Mouse (Mus musculus) central nervous system, embryonic 14 days (tissue): Measurements from ENCODE around the gene Ephb2. TPM values are rescaled to one million over a fixed set of nuclear protein-coding genes. Genes with fewer than 3 reads are reported as not detected.

Experiments used
- polyA plus RNA-seq: library from polyadenylated mRNA; depleted of rRNA; stranded (reverse); fragments of >200 nt; gene quantifications from 2 replicates; pipeline ENCODE4 v1.2.3, GENCODE M21; 2012; rRNA removed

Ephb2 gene
- polyA plus RNA-seq, result 70.4 and 77.7 TPM in 2 replicates

GRCm38 (mm10) chr4:136835621-136836386, at the start of gene Ephb2:
Gene Ephb2 (minus strand): TSS chr4:136835988.

GRCm38 (mm10) chr4:136622388-136622787, 213.4 kb downstream of the Ephb2 start, which contains the start of gene Lactbl1:
Gene Lactbl1 (plus strand): TSS chr4:136622621.

GRCm38 (mm10) chr4:136610387-136610856, 225.4 kb downstream of the Ephb2 start, which contains the start of gene Tex46:
Gene Tex46 (plus strand): TSS chr4:136610437.

GRCm38 (mm10) chr4:136602568-136602967, 233.2 kb downstream of the Ephb2 start, which contains the start of gene Kdm1a:
Gene Kdm1a (minus strand): TSS chr4:136602723.

Other genes starting within 250 kb of the Ephb2 start
- gene Kdm1a, start 233.3 kb downstream of the Ephb2 start, polyA plus RNA-seq, result 187 and 206 TPM in 2 replicates
- not detected in 2 replicates for gene Tex46, start 225.6 kb downstream of the Ephb2 start, polyA plus RNA-seq
- 0.09 and 0.15 TPM in 2 replicates for gene Lactbl1, start 213.4 kb downstream of the Ephb2 start, polyA plus RNA-seq
- gene C1qb, start 50.2 kb upstream of the Ephb2 start, polyA plus RNA-seq, result 32.7 and 36.9 TPM in 2 replicates
- 21.3 and 25.2 TPM in 2 replicates for gene C1qc, start 57.1 kb upstream of the Ephb2 start, polyA plus RNA-seq
- 15.7 and 18.1 TPM in 2 replicates for gene C1qa, start 62.8 kb upstream of the Ephb2 start, polyA plus RNA-seq
- 19.9 and 23.3 TPM in 2 replicates for gene Epha8, start 120.8 kb upstream of the Ephb2 start, polyA plus RNA-seq
- gene Zbtb40, start 212.8 kb upstream of the Ephb2 start, polyA plus RNA-seq, result 8.0 and 8.8 TPM in 2 replicates